Mouse (Mus musculus) lung, postnatal 0 days (tissue): ENCODE data around the gene Car3. TPM values are rescaled to one million over a fixed set of nuclear protein-coding genes. Genes with fewer than 3 reads are reported as not detected.

Experiments
- ATAC-seq: fragments of 200-750 bp; cut with Nextera tagmentation; 2 replicates; pipeline ENCODE4 v1.8.0; 2017; ENCODE audit warnings: moderate library complexity
- DNase-seq: peaks from one replicate; pipeline ENCODE4 v3.0.0-alpha.2; 2016; ENCODE audit warnings: low spot score
- H3K27ac ChIP-seq: fragments of 300-500 bp; sonication (generic); 2 replicates; pipeline ENCODE4 v1.5.1; 2014; ENCODE audit warnings: antibody characterized with exemption, mild to moderate bottlenecking, low read length, mixed read lengths
- H3K27me3 ChIP-seq: fragments of 300-500 bp; sonication (generic); replicated peaks from 2 replicates; pipeline ENCODE4 v1.6.1; 2014; ENCODE audit warnings: low read length, mixed read lengths; ENCODE audit not compliant: insufficient read depth
- H3K36me3 ChIP-seq: fragments of 300-500 bp; sonication (generic); 2 replicates; pipeline ENCODE4 v1.6.1; 2014; ENCODE audit warnings: low read length, mixed read lengths; ENCODE audit not compliant: insufficient read depth
- H3K4me1 ChIP-seq: fragments of 300-500 bp; sonication (generic); 2 replicates; pipeline ENCODE4 v1.6.1; 2014; ENCODE audit warnings: antibody characterized with exemption, low read depth, low read length, mixed read lengths; ENCODE audit not compliant: insufficient read depth
- H3K4me2 ChIP-seq: fragments of 300-500 bp; sonication (generic); replicated peaks from 2 replicates; pipeline ENCODE4 v1.6.1; 2014; ENCODE audit warnings: low read depth, mild to moderate bottlenecking, low read length, moderate library complexity, mixed read lengths
- H3K4me3 ChIP-seq: fragments of 300-500 bp; sonication (generic); 2 replicates; pipeline ENCODE4 v1.5.1; 2014; ENCODE audit warnings: low read depth, low read length
- H3K9ac ChIP-seq: fragments of 300-500 bp; sonication (generic); replicated peaks from 2 replicates; pipeline ENCODE4 v1.6.1; 2014; ENCODE audit warnings: low read depth, mild to moderate bottlenecking
- H3K9me3 ChIP-seq: fragments of 300-500 bp; sonication (generic); 2 replicates; pipeline ENCODE4 v1.6.1; 2016; ENCODE audit warnings: low read length, mixed read lengths
- CTCF ChIP-seq: IDR thresholded peaks from 2 replicates; pipeline ENCODE4 v1.5.1; 2016; ENCODE audit warnings: antibody characterized with exemption, mild to moderate bottlenecking
- EP300 ChIP-seq: IDR thresholded peaks from 2 replicates; pipeline ENCODE4 v1.6.1; 2016; ENCODE audit warnings: antibody characterized with exemption, mild to moderate bottlenecking, control low read depth
- WGBS: fragments of 180-500 bp; shearing (Covaris S2); extraction: QIAGEN DNeasy Blood & Tissue Kit; methylation state at CpG from one replicate; pipeline ENCODE4 v1.1.7; 2014; 5-methylcytosine and 5-hydroxymethylcytosine counted together
- polyA plus RNA-seq: library from polyadenylated mRNA; unstranded; fragments of >200 nt; fragmentation: Nextera tagmentation; extraction: Ambion mirVana; gene quantifications from 2 replicates; pipeline ENCODE4 v1.2.1, GENCODE M21; 2015

Gene Car3
- polyA plus RNA-seq, 1 experiment from 2014 or later = 0.14 TPM

DNA sequence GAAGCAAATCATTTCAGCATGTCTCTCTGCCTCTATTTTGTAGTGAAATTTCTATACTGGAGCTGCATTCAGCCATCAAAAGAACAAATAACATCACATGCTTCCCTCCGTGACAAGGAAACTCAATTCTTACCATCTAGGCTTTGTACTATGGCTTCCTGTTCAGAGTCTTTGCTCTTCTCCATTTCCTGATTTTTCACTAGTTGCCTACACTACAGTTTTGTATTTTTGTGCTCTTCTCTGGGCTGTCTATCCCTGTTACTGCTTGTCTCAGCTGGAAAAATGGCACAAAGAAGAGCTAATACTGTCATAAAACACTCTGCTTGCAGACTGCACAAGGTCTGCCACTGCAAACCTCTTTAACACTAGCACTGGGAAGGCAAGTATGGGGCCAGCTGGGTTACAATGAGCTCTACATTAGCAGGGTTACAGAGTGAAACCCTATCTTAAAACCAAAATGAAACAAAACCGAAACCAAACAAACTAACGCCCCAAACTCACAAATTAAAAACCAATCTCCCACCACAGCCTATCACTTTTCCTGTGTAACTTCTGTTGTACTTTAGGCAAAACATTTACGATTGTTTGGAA, 48.8 kb downstream of the Car3 start:
- 80% methylated on average over 4 of the region's 4 CpGs for WGBS
- H3K27ac ChIP-seq = no peak overlapping the region
- no peaks in the 10 kb centered on the region for H3K27me3 ChIP-seq
- no peaks in the 10 kb centered on the region for H3K9me3 ChIP-seq
- no peak overlapping the region for H3K4me2 ChIP-seq
- H3K9ac ChIP-seq = no peak overlapping the region
- H3K4me1 ChIP-seq = no peaks in the 10 kb centered on the region
- no peaks in the 10 kb centered on the region for H3K36me3 ChIP-seq
- no peak overlapping the region for H3K4me3 ChIP-seq
- ATAC-seq (no peak), DNase-seq (no peak)
- TF ChIP-seq CTCF = no peak
- TF ChIP-seq EP300 = no peak

DNA sequence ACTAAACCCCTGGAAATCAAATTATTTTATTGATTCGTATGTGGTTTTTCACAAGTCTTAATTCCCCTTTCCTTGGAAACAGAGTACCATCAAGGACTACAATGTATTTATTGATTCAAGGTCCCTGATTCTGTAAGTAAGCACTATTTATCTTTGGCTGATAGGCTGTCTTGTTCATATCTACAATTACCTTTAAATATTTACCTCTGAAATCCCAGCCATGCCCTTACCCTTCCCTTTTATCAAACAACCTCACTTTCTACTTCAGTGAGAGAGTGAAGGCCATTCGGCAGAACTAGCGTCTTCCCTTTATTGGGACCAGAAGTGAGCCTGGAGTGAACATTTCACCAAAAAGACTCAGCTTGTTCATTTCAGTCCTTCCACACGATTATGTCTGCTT, 50.5 kb downstream of the Car3 start:
- ATAC-seq = no peak
- 48% methylated on average over 4 of the region's 4 CpGs for WGBS

DNA sequence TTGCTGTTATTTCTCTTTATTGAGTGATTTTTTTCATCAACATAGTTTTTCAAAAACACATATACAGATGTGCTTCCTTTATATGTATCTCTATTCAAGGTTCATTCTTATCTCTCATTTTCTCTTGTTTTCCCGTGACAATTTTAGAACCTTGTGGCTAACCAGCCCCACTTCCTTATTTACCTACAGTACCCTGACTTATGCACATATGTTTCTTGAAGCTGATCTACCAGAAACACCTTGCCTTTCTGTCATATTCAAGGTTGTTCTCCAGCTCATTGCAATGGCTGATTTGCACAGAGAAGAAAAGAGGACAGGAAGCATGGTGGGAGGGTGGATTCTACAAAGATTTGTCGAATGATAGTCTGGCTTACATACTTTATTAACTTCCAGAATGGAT, 52.0 kb downstream of the Car3 start:
- no peak overlapping the region for H3K9ac ChIP-seq
- 67% methylated on average over 2 of the region's 2 CpGs for WGBS
- H3K27ac ChIP-seq = no peak overlapping the region
- H3K4me1 ChIP-seq = no peaks in the 10 kb centered on the region
- TF ChIP-seq EP300 (no peak), CTCF (no peak)
- DNase-seq (no peak), ATAC-seq (no peak)
- H3K9me3 ChIP-seq = no peaks in the 10 kb centered on the region
- H3K27me3 ChIP-seq = no peaks in the 10 kb centered on the region
- no peaks in the 10 kb centered on the region for H3K36me3 ChIP-seq
- no peak overlapping the region for H3K4me2 ChIP-seq
- H3K4me3 ChIP-seq = no peak overlapping the region

More for the DNA sequence above, 50.5 kb downstream of the Car3 start:
- Histone ChIP-seq H3K27me3 (no peaks in the 10 kb centered on the region), H3K4me3 (no peak overlapping the region), H3K4me1 (no peaks in the 10 kb centered on the region), H3K27ac (no peak overlapping the region), H3K4me2 (no peak overlapping the region), H3K9ac (no peak overlapping the region), H3K36me3 (no peaks in the 10 kb centered on the region), H3K9me3 (no peaks in the 10 kb centered on the region)
- DNase-seq = no peak
- no peak for TF ChIP-seq EP300
- TF ChIP-seq CTCF = no peak

DNA sequence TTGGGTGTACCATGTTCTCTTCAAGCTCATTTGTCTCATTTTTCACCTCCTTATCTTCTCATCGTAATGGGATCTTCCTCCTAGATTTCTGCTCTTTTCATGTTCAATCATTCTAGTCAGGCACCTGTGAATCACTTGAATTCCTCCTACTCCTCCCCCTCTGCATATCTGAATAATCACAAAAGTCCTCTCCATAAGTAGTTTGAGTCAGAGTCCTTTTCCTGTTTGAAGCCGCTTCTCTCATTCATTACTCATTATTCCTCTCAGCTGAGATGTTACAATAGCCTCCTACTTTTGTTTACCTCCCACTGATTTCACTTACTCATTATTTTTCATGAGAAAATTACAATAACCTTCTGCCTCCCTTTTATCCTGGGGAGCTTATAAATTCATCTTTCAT, 53.9 kb downstream of the Car3 start:
- WGBS = 46% methylated on average over 2 of the region's 2 CpGs
- ATAC-seq = no peak
- no peak overlapping the region for H3K9ac ChIP-seq
- H3K36me3 ChIP-seq = no peaks in the 10 kb centered on the region
- no peak for TF ChIP-seq EP300
- H3K27ac ChIP-seq = no peak overlapping the region
- DNase-seq = no peak
- H3K4me1 ChIP-seq = no peaks in the 10 kb centered on the region
- no peak overlapping the region for H3K4me2 ChIP-seq
- H3K4me3 ChIP-seq = no peak overlapping the region
- no peaks in the 10 kb centered on the region for H3K9me3 ChIP-seq
- H3K27me3 ChIP-seq = no peaks in the 10 kb centered on the region

Other genes starting within 250 kb of the Car3 start
- 2.1 and 2.6 TPM in 2 replicates for gene Car13, start 221.8 kb upstream of the Car3 start, polyA plus RNA-seq
- 0.64 and 0.84 TPM in 2 replicates for gene Car1, start 55.1 kb upstream of the Car3 start, polyA plus RNA-seq
- gene Car2, start 22.8 kb downstream of the Car3 start, polyA plus RNA-seq = 358 and 359 TPM in 2 replicates